Mouse (Mus musculus): Measurements from ENCODE around the gene Pgam1. TPM values are rescaled to one million over a fixed set of nuclear protein-coding genes. Genes with fewer than 3 reads are reported as not detected.

Pgam1 gene
- polyA plus RNA-seq, 1 experiment from 2014 or later, result 855 TPM

- H3K36me3 ChIP-seq, result peaks cover 61% of the 10 kb centered on the region
- no peaks in the 10 kb centered on the region for H3K27me3 ChIP-seq (replicated peaks)
- no peak overlapping the region for H3K9ac ChIP-seq
- H3K4me1 ChIP-seq (replicated peaks), result no peaks in the 10 kb centered on the region
- no peak overlapping the region for H3K4me3 ChIP-seq (replicated peaks)
- 93% methylated on average over 3 of the region's 3 CpGs for WGBS
- no peak overlapping the region for H3K27ac ChIP-seq
- H3K9me3 ChIP-seq, result no peaks in the 10 kb centered on the region
- H3K4me2 ChIP-seq (replicated peaks), result no peak overlapping the region
- no peak for ATAC-seq
Measured at GRCm38 (mm10) chr19:41953574-41953973, 41.9 kb downstream of the Pgam1 start.

Other genes starting within 250 kb of the Pgam1 start
- 0.63 and 0.68 TPM in 2 replicates for gene Slit1, start 168.3 kb upstream of the Pgam1 start, polyA plus RNA-seq (2015; fragmentation: Nextera tagmentation; extraction: Ambion mirVana)
- 18.4 and 19.4 TPM in 2 replicates for gene Arhgap19, start 109.9 kb upstream of the Pgam1 start, polyA plus RNA-seq (2015; fragmentation: Nextera tagmentation; extraction: Ambion mirVana)
- 12.8 and 13.5 TPM in 2 replicates for gene Frat1, start 82.0 kb upstream of the Pgam1 start, polyA plus RNA-seq (2015; fragmentation: Nextera tagmentation; extraction: Ambion mirVana)
- gene Frat2, start 63.8 kb upstream of the Pgam1 start, polyA plus RNA-seq (2015; fragmentation: Nextera tagmentation; extraction: Ambion mirVana), result 10.5 and 10.7 TPM in 2 replicates
- gene Rrp12, start 15.8 kb upstream of the Pgam1 start, polyA plus RNA-seq (2015; fragmentation: Nextera tagmentation; extraction: Ambion mirVana), result 17.6 and 18.1 TPM in 2 replicates
- gene Exosc1, start 21.5 kb downstream of the Pgam1 start, polyA plus RNA-seq (2015; fragmentation: Nextera tagmentation; extraction: Ambion mirVana), result 65.4 and 72.5 TPM in 2 replicates
- 67.1 and 71.9 TPM in 2 replicates for gene Zdhhc16, start 21.6 kb downstream of the Pgam1 start, polyA plus RNA-seq (2015; fragmentation: Nextera tagmentation; extraction: Ambion mirVana)
- gene Mms19, start 69.2 kb downstream of the Pgam1 start, polyA plus RNA-seq (2015; fragmentation: Nextera tagmentation; extraction: Ambion mirVana), result 26.5 and 26.8 TPM in 2 replicates
- 12.2 and 12.4 TPM in 2 replicates for gene Ubtd1, start 69.8 kb downstream of the Pgam1 start, polyA plus RNA-seq (2015; fragmentation: Nextera tagmentation; extraction: Ambion mirVana)
- gene Ankrd2, start 124.1 kb downstream of the Pgam1 start, polyA plus RNA-seq (2015; fragmentation: Nextera tagmentation; extraction: Ambion mirVana), result 0.18 TPM in 1 of 2 replicates, not detected in the other
- gene Hoga1, start 133.7 kb downstream of the Pgam1 start, polyA plus RNA-seq (2015; fragmentation: Nextera tagmentation; extraction: Ambion mirVana), result 1.6 and 1.7 TPM in 2 replicates
- not detected in 2 replicates for gene 4933411K16Rik, start 140.3 kb downstream of the Pgam1 start, polyA plus RNA-seq (2015; fragmentation: Nextera tagmentation; extraction: Ambion mirVana)
- gene Morn4, start 174.4 kb downstream of the Pgam1 start, polyA plus RNA-seq (2015; fragmentation: Nextera tagmentation; extraction: Ambion mirVana), result 15.4 and 16.5 TPM in 2 replicates
- gene Pi4k2a, start 178.5 kb downstream of the Pgam1 start, polyA plus RNA-seq (2015; fragmentation: Nextera tagmentation; extraction: Ambion mirVana), result 23.4 and 23.6 TPM in 2 replicates
- gene Avpi1, start 217.1 kb downstream of the Pgam1 start, polyA plus RNA-seq (2015; fragmentation: Nextera tagmentation; extraction: Ambion mirVana), result 36.4 and 40.7 TPM in 2 replicates
- 9.4 and 12.3 TPM in 2 replicates for gene Marveld1, start 235.5 kb downstream of the Pgam1 start, polyA plus RNA-seq (2015; fragmentation: Nextera tagmentation; extraction: Ambion mirVana)

Measured in intestine, embryonic 15.5 days (tissue).